Mouse (Mus musculus): ENCODE data around the gene Bcl6.

The Bcl6 gene

DNA sequence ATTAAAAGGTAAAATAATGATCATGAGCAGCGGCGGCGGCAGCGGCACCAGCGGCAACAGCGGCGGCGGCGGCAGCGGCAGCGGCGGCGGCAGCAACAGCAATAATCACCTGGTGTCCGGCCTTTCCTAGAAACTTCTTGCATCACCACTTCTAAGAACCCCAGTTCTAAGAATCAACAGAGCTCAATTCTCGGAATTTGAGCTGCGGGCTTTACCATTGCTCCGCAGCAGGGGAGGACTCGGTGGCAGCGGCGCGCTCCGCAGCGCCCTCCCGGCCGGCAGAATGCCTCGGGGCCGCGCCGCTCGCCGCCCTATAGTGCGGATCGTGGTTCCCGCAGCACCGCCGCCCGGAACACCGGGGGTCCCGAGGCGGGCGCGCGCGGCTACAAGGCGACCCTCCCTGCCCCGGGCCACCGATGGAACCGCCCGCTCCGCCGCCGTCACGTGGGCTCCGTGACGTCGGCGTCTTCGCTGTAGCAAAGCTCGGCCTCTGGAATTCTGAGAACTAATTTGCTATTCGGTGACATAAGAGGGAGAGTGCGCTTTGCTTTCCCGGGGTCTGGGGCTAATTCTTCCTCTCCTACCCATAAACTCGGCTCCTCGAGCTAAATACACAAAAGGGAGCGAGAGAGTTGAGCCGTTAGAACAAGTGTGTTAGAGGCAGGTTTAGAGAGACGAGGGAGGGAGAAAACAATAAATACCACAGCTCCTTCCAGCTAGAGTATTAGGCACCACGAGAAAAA lies at the start of gene Bcl6, which contains the start of gene Gm37419:
Gene Bcl6, minus strand, starts transcription at position 387 of the 743 bp plus-strand sequence.
Gene Gm37419, plus strand, starts transcription at position 17 of the 743 bp plus-strand sequence.
- in situ Hi-C loops (cut with MboI, MseI) = loop anchor here (5.0 to 10.0 kb wide), 5 partner anchors 164 to 846 kb away; partner anchors contain the start of gene Lpp (in 1 of the 2)

DNA sequence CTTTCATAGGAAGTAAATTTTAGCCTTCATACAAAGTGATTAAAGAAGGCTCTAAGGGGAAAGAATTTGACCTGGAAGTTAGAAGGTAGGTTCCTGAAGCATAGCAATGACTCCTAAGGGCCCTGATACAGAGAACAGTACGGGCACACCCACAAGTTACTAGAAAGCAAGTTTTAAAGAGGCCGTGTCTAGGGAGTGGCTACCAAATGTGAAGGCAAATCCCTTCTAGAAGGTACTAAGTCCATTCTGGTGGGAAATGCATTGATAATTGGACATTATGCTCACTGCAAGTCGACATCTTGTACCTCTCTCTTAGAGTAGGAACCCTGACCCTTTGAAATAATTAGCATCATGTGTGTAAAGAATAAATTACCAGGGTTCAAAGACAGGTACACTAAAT lies 47.7 kb upstream of the Bcl6 start:
- in situ Hi-C loops (cut with MboI, MseI) = no loop called here

GRCm38 (mm10) chr16:24035767-24036166 lies 47.1 kb upstream of the Bcl6 start:
- in situ Hi-C loops (cut with MboI, MseI) = no loop called here

DNA sequence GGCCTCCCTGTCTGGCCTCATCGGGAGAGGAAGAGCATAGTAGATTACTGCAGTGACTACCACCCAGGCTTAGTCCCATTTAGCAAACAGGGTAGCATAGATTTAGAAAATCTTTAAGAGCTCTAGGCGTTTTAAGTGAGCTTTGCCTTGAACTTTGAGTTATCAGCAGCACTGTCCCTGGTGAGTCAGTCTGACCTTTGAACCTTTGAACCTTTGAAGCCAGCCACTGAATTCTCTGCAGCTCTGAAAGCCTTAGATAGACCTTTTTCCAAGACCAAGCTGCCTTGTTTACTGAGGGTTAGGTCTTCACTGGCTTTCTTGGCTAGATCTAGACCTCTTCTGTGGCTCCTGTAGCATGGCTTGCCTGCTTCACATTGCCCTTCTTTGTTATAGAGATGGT lies 45.8 kb upstream of the Bcl6 start:
- in situ Hi-C loops (cut with MboI, MseI) = no loop called here

DNA sequence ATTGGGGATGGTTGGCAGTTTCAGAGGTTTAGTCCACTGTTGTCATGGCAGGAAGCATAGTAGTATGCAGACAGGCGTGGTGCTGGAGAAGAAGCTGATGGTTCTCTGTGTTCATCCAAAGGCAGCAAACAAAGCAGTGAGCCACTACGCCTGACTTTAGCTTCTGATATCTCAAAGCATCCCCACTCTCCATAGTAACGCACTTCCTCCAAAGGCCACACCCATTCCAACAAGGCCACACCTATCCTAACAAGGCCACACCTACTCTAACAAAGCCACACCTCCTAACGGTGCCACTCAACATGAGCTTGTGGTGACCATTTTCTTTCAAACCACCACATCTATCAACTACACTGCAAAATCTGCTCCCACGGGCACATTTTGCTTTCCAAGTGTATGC lies 44.6 kb upstream of the Bcl6 start:
- in situ Hi-C loops (cut with MboI, MseI) = no loop called here

DNA sequence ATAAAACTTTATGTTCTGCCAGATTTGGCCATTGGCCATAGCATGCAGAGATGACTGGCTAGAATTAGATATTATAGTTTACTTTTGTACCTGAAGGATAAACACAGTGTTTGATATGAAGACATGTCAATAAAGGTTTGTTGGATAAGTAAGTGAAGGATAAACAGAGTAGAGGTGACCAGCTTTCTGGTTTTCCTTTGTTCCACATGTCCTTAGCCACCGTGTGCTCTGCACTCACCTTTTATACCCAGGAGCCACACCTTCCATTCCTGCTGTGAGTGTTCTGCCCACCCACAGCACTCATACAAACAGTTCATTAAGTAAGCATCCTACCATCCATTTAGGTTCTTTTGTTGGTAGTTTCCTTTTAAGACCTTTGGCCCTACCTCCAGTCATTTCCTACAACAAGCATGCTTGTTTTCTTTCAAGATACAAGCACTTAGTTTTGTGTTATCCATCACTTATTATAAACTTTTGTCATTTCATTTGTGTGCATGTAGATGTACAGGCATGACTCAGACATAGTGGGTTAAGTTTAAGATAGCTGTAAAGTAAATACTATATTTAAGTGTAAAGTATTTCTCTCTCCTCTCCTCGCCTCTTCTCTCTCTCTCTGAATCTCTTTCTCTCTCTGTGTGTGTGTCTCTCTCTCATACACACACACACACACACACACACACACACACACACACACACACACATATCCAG lies 41.5 kb upstream of the Bcl6 start:
- in situ Hi-C loops (cut with MboI, MseI) = no loop called here

DNA sequence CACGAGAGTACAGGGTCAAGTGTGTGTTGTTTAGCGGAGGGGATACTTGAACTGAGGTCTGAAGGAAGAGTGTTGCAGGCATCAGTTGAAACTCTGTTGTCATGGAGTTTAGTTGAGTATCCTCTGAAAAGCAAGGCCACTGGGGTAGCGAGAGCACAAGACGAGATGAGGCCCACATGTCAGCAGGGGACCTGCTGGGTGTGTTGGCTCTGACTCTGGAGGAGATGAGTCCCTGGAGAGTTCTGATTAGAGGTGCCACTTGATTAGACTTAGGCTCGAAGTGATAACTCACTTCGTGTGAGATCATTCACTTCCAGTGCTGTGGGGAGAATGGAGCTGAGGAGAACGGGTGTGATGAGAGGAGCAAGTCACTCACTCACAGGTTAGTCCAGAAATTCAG lies 36.8 kb upstream of the Bcl6 start:
- in situ Hi-C loops (cut with MboI, MseI) = no loop called here

DNA sequence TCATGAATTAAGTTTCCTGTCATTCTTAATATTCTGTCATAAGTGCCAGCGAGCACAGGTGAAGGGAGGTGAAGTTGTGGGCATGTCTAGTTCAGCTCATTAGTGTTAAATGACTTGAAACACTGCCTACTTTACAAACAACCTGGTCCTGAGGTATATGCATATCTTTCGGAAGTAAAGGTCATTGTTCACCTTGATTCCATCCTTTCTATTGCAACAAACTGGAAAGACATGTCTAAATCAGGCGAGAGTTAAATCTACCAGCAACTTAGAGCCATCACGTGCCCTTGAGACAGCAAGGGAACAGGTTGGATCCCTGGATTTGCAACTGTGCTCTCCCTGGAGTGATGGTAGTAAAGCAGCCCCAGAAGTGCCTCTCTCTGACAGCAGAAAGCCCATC lies 34.0 kb upstream of the Bcl6 start:
- in situ Hi-C loops (cut with MboI, MseI) = loop anchor here in 1 of 2 experiments (5.0 kb wide), 1 partner anchor 35 kb away; no protein-coding TSS in a partner anchor

GRCm38 (mm10) chr16:24021722-24022121 lies 33.1 kb upstream of the Bcl6 start:
- in situ Hi-C loops (cut with MboI, MseI) = loop anchor here in 1 of 2 experiments (5.0 kb wide), 1 partner anchor 36 kb away; no protein-coding TSS in a partner anchor

DNA sequence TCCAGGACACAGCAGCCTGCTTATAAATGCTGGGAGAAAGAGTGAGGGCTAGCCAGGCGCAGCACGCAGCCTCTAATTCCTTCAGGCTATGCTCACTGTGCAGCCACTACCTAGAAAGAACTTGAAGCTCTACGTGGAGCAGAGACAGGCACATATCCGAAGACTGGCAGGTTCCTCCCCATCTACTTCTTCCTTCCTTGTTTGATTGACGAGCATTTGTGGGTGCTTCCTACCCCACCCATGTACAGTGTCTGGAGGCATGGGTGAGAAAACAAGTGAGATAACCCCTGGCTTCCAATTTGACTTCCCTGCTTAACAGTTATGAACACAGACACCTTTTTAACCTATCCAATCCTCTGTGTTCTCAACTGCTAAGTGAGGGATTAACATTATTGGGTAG lies 28.1 kb upstream of the Bcl6 start:
- in situ Hi-C loops (cut with MboI, MseI) = no loop called here

GRCm38 (mm10) chr16:24016273-24016672 lies 27.6 kb upstream of the Bcl6 start:
- in situ Hi-C loops (cut with MboI, MseI) = no loop called here

DNA sequence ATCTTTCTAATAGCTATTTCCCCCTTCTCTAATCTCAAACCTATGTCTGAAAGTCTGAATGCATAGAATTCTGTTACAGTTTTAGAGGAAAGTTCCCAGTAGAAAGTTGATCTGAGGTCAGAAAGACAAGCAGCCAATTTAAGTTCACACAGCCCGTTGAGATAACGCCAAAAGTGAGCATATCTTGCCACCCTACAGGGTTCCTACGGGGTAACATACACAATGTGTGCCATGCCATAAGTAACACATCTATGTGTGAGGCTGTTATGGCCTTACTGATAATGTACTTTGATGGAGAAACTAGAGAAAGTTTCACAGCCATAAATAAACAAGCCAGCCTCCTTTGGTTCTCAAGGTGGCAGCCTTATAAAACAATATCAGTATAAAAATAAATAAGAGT lies 25.7 kb upstream of the Bcl6 start:
- in situ Hi-C loops (cut with MboI, MseI) = no loop called here

GRCm38 (mm10) chr16:24012066-24012465 lies 23.4 kb upstream of the Bcl6 start:
- in situ Hi-C loops (cut with MboI, MseI) = no loop called here

- in situ Hi-C loops (cut with MboI, MseI) = no loop called here
These were observed 22.7 kb upstream of the Bcl6 start for GRCm38 (mm10) chr16:24011306-24011705.

- in situ Hi-C loops (cut with MboI, MseI) = loop anchor here in 1 of 2 experiments (5.0 kb wide), 1 partner anchor 62 kb away; no protein-coding TSS in a partner anchor
These were observed 21.2 kb upstream of the Bcl6 start for GRCm38 (mm10) chr16:24009891-24010290.

DNA sequence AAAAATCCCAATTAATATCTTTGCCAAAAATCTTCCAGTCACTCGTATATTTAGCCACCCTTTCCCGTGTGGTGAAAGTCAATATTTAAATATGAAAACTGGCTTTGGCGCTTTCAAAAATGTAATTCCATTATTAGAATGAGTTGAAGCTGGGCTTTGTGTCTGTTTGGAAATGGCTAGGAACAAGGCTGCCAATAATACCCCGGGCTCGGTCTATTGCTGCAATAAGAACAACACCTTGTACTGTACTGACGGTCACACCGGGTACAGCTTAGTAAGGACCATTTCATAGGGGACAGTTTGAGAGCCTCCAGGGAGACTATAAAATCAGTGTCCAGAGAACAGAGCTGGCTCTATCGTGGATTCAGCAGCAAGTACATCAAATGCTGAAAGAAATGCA lies 17.3 kb upstream of the Bcl6 start:
- in situ Hi-C loops (cut with MboI, MseI) = loop anchor here in 1 of 2 experiments (5.0 kb wide), 1 partner anchor 66 kb away; no protein-coding TSS in a partner anchor

GRCm38 (mm10) chr16:23997912-23998311 lies 9.3 kb upstream of the Bcl6 start:
- in situ Hi-C loops (cut with MboI, MseI) = no loop called here

DNA sequence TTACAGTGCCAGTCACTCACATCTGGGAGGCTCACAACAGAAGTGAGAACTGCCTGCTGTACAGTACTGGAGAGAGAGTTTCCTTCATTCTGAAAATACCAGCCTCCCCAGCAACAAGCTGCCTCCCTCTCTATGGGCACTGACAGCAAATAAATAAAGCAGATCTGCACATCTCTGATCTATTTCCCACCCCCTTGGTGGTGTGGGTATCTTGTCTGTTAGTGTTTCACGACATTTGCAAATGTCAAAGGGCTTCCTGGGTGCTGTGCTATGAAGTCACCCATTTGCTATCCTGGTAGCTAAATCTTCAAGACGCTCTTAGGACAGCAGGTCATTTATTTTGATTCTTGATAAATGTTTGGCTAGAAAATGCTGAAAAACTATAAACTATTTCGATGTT lies 8.6 kb upstream of the Bcl6 start:
- in situ Hi-C loops (cut with MboI, MseI) = no loop called here

DNA sequence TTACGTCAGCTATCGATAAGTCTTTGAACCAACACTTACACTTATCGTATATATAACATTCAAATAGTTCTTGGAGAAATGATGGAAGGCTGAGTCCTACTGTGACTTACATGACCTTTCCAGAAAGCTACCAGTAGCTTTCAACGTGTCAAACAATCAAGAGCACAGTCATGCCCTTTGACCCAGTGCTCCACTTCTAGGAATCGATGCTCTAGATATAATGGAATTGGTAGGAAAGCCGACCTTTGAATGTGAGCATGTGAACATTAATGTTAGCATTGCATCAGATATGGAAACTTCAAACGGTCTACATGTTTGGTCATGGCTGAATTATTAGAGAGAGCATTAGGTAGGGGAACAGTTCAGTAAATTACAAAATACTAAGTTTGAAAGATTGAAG lies 7.7 kb upstream of the Bcl6 start:
- in situ Hi-C loops (cut with MboI, MseI) = no loop called here

GRCm38 (mm10) chr16:23993351-23994321 lies 5.0 kb upstream of the Bcl6 start:
- in situ Hi-C loops (cut with MboI, MseI) = loop anchor here (5.0 kb wide), 3 partner anchors 99 to 169 kb away; no protein-coding TSS in a partner anchor

Measured in T-helper 17 cell (primary cell).